Mouse (Mus musculus): Measurements from ENCODE around the gene Carns1. TPM values are rescaled to one million over a fixed set of nuclear protein-coding genes. Genes with fewer than 3 reads are reported as not detected.
"Not testable (repeated sequence)": the region's sequence is repeated elsewhere in the genome, so short reads cannot be mapped to it uniquely, and the experiment has no call there.

The Carns1 gene
- total RNA-seq, 1 experiment from 2014 or later: 4.1 TPM

DNA sequence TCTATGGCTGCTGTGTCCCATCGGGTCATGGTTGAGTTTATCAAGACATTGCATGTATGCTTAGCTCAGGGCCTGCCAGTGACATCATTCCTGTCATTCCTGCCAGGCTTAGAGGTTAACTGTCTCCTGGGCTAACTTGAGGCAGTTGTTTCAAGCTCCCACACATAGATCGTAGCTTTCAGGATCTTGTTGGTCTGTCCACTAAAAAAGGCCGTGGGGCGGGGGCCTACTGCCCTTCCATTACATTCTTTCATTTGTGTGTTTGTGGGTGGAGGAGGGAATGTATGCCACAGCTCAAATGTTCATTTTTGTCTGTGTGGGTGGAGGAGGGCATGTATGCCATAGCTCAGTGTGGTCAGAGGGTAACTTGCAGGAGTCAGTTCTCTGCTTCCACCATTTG is 45.2 kb downstream of the Carns1 start:
- no peak for DNase-seq

DNA sequence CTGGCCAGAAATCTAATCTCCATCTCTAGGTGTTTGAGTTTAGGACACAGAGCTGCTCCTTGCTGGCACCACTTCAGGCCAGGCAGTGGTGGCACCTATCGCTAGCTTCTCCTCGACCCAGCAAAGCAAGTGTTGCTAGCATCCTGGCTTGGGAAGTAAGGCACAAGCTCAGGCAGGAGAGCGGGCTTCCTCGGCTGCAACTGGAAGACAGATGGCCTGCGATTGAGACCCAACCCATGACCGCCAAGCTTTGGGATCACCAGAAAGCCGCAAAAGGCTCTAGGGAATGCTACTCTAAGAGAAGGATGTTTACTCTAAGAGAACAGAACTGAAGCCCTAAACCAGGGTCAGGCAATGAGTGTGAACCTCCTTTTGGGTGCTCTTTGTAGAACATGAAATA is 45.8 kb downstream of the Carns1 start:
- DNase-seq: no peak

DNA sequence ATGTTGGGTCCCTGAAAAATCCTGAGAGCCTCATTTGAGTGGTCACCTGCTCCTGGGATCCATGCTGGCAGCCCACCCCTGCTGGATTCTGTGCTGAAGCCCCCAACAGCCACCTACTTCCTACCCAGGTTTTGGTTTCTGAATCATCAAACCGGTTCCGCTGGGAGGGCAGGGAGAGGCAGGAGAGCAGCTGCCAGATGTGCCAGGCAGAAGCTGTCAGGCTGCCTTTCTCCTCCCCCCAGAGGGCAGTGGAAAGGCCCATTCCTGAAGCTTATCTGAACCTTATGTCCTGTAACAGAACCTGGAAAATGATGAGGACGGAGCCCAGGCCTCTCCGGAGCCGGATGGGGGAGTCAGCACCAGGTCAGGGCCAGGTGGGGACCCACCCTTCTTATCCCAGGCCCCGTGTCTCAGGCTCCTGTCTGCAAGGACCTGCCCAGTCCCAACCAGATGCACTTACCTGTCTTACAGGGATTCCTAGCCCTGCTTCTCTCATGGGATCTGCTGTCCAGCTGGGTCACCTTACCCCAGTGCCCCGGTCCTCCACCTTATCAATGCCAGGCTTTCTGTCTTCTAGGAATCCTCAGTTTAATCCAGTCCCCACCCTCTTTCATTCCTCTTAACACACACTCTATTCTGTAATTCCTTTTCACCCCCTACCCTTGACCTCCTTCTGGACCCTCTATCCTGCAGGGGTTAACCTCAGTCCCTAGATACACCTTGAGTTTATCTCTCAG is 48.4 kb downstream of the Carns1 start:
- DNase-seq: no peak

DNA sequence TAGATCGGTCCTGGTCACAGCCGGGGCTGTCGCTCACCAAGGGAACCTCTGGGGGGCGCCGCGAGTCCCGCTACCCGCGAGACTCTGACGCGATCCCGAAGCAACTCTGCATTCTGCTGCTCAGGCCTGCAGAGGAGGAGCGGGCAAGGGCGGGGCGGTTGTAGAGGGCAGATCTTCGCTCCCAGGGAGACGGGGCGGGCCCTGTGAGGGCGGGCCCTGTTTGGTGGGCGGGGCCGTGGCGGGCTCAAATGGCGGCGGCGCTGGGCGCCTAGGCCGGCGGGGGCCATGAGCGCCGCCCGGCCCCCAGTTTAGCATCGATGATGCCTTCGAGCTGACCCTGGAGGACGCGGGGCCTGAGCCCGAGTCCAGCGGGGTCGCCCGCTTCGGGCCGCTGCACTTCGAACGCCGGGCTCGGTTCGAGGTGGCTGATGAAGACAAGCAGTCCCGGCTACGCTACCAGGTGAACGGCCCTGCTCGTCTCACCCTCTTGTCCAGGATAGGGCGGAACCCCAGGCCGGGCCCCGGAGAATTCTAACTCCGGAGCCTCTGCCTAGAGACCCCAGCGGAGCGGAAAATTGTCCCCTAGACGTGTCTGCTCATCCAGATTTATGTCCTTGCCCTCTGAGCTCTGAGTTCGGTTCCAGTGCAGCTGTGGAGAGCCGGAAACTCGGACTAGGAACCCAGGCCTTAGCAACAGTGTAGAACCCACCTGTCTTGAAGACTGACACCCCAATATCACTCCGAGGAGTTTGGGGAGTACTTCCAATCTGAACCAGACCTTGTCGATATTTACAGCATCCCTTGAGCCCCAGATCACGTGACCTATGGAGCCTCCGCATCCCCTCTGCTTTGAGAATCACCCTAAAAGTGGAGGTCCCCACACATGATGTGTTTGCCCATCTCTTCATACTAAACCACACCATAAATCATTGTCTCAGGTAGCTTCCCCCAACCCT is 49.3 kb downstream of the Carns1 start, which contains the start of gene Aip:
Aip (minus strand) TSS at position 118 of the 956 bp plus-strand sequence.
- peak; percentile 98 for DNase-seq

DNA sequence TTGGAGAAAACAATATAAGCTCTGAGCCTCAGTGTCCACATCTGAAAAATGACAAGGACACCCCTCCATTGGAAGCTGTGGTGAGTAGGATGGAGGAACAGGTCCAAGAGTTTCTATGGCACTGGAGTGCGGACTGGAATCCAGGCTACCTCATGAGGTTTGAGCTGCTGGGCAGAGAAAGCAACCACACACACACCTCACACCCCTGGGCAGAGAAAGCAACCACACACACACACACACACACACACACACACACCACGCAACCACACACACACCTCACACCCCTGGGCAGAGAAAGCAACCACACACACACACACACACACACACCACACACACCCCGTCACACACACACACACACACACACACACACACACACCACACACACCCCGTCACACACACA is 50.0 kb downstream of the Carns1 start:
- not testable (repeated sequence) for DNase-seq

DNA sequence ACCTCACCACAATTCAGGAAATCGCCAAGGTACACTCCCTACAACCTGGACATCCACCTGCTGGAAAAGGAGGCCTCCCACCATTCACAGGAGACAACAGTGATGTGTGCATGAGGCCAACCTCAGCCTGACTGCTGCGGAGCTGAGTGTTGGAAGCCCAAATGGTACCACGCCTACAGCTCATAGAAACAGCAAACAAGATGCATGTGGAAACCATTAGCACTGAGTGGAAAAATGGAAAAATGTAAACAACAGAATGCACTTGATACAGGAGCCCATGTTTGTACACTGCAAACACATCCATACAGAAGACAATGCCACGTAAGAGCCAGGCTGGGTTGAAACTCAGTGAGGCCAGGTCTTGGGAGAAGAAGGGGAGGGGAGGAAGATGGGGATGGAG is 50.8 kb downstream of the Carns1 start:
- no peak for DNase-seq

DNA sequence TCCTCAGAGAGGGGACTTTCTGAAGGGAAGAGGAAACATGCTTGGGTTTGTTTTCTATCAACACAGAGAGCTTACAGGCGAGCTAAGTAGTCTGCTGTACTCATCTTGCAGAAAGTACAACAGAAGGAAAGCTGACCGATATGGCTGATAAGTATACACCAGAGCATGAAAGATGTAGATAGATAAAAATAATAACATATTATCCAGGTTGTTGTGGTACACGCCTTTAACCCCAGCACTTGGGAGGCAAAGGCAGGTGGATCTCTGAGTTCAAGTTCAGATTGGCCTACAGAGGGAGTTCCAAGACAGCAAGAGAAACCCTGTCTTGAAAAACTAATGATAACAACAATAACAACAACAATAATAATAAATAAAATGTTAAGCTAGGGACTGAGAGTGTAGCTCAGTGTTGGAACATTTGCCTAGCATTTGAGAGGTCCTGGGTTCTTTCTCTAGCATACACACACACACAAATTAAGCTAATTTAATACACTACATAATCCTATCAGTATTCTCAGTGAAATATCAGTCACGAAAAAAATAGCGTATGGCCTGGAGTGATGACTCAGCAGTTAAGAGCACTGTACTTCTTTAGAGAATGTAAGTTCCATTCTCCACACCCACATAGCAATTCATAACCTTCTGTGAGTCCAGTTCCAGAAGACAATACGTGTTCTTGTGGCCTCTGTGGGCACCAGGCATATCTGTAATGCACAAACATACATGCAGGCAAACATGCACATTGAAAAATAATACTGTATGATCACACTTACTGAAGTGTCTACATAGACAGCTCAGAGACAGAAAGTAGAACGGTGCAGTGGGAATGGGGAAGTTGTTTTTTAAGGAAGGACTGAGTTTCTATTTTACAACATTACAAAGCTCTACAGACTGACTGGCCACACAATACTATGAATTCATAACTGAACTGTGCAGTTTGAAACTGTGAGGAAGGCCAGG is 52.6 kb downstream of the Carns1 start:
- DNase-seq: no peak

GRCm38 (mm10) chr19:4121896-4122295 is 53.4 kb downstream of the Carns1 start:
- not testable (repeated sequence) for DNase-seq

DNA sequence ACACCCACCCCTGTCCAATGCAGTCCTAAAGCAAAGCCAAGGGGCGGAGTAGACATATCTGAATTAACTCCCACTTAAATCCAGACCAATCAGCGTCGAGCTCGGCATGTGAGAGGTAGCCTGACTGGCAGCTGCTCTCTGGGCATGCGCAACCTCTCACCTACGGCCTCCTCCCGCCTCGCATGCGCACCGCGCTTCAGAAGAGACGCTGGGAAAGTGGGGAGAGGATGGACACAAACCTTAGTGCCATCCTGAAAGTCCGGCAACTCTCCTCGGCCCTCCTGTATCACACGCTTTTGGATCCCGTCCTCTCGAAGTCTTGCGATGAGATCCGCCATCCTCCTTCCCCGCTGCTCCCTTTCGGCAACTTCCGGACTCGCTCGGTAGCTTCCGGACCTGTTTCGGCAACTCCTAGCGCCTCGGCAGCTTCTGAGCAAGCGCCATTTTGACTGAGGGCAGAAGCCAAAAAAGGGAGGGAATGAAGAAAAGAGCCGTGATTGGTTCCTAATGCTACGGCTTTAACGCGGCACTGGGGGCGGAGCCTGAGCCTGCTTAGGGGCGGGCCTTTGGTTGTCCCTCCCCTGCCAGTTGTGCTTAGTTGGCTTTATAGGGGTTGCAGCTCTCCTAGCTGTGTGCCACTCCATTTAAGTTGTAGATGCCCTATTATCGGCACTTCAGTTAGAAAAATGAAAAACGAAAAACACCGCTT is 54.0 kb downstream of the Carns1 start:
- DNase-seq: peak; percentile 95

GRCm38 (mm10) chr19:4120496-4120895 is 54.8 kb downstream of the Carns1 start:
- no peak for DNase-seq

DNA sequence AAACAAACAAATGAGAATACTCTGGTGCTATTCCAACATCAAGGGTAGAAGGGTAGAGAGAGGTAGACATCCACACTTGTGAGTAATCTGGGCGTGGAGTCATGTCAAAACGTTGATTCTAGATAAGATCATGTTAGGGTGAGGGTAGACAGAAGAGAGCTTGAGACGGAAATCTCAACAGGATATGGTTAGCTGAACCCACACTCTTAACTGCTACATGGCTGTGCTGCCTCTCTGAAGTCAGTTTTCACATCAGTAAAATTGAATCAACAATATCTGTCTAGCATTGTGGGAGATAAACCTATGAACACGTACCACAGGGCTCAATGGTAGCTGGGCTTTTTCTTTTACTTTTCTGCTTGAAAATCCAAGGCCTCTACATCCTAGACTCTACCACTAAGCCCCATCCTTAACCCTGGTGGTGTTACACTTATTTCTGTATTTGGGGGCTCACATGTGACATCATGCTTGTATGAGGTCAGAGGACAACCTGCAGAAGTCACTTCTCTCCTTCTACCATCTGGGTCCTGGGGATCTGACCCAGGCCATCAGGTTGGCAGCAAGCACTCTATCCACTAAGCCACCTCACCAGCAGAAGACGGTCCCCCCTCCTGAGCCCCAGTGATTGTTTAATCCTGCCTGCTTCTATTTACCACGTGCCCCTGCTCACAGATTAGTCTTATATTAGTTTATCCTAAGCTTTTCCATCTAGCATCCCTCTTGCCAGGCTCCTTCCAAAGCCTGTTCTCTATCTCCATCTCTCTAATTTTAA is 55.4 kb downstream of the Carns1 start:
- DNase-seq: no peak

- DNase-seq: no peak
These were observed 56.9 kb downstream of the Carns1 start for GRCm38 (mm10) chr19:4118350-4118749.

- DNase-seq: no peak
These were observed 58.3 kb downstream of the Carns1 start for GRCm38 (mm10) chr19:4117006-4117405.

GRCm38 (mm10) chr19:4115816-4116215 is 59.5 kb downstream of the Carns1 start:
- no peak for DNase-seq

GRCm38 (mm10) chr19:4115144-4115543 is 60.1 kb downstream of the Carns1 start:
- no peak for DNase-seq

DNA sequence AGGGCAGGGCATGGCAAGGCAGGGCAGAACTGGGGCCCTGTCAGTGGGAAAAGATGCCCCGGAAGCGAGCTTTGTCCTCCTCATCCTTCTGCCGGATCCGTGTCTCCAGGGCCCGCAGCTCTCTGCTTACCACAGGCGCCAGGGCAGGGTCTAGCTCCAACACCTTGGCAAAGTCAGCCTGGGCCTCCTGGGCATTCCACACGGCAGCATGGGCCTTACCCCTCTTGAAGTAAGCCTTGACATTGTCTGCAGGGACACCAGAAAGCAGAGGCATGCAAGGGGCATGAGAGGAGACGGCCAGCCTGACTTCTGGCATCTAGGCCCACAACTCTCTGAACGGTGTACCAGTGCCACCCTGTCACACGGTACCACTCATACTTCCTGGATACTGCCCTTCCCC is 60.7 kb downstream of the Carns1 start:
- DNase-seq: no peak
